ENCODE assay signal across 16 mouse cellular contexts in genomic region chr7:66231861-66232260, GRCm38 (mm10).
DNase-seq lines count a peak whose midpoint lies in the region; ATAC-seq and TF ChIP-seq lines count a peak whose summit lies in the region.
"Had no signal": no experiment of that assay in that cellular context is flagged by ENCODE, and none has a peak within 500 bp of the region (broad histone marks: within the 10 kb centered on the region; RNA-seq: fewer than 3 reads in every experiment).

No protein-coding gene starts in this region.

- H3K4me1 ChIP-seq in heart, embryonic 13.5 days = peaks cover 38% of the 10 kb centered on the region
- H3K4me1 ChIP-seq in limb, embryonic 14.5 days (ENCODE audit: control insufficient read depth, insufficient read depth, low read length) = peaks cover 40% of the 10 kb centered on the region
- H3K4me1 ChIP-seq in lung, postnatal 0 days (ENCODE audit: insufficient read depth, low read depth, low read length) = no peaks in the 10 kb centered on the region

- no peak for TF ChIP-seq POLR2A in limb, embryonic 14.5 days (IDR thresholded peaks at IDR 0.05; ENCODE audit: borderline replicate concordance, extremely low read depth, insufficient read depth, insufficient read length)

- no peak for TF ChIP-seq CTCF in lung, postnatal 0 days (IDR thresholded peaks at IDR 0.05)

- no peaks in the 10 kb centered on the region for H3K9me3 ChIP-seq in heart, embryonic 13.5 days
- H3K9me3 ChIP-seq in limb, embryonic 14.5 days (ENCODE audit: control insufficient read depth, low read length) = no peaks in the 10 kb centered on the region
- H3K9me3 ChIP-seq in lung, postnatal 0 days (ENCODE audit: low read length) = no peaks in the 10 kb centered on the region
- H3K9me3 ChIP-seq: stomach, embryonic 15.5 days had no signal

- H3K36me3 ChIP-seq in heart, embryonic 13.5 days = no peaks in the 10 kb centered on the region
- H3K36me3 ChIP-seq in limb, embryonic 14.5 days (ENCODE audit: control insufficient read depth, insufficient read depth, low read length) = no peaks in the 10 kb centered on the region
- H3K36me3 ChIP-seq in lung, postnatal 0 days (ENCODE audit: insufficient read depth, low read length) = no peaks in the 10 kb centered on the region
- H3K36me3 ChIP-seq: stomach, embryonic 15.5 days had no signal

- ATAC-seq in heart, embryonic 13.5 days (ENCODE audit: extremely low read depth, insufficient number of reproducible peaks, low FRiP score, low TSS enrichment) = no peak
- no peak for ATAC-seq in limb, embryonic 14.5 days (ENCODE audit: low FRiP score, low read depth)
- ATAC-seq in lung, postnatal 0 days = no peak
- ATAC-seq: CD4-positive, CD25-positive, alpha-beta regulatory T cell, adult 4 months had no signal

- H3K27me3 ChIP-seq in heart, embryonic 13.5 days (replicated peaks) = no peaks in the 10 kb centered on the region
- H3K27me3 ChIP-seq in limb, embryonic 14.5 days (ENCODE audit: control insufficient read depth, insufficient read depth, low read length) = no peaks in the 10 kb centered on the region
- H3K27me3 ChIP-seq in lung, postnatal 0 days (replicated peaks; ENCODE audit: insufficient read depth, low read length) = no peaks in the 10 kb centered on the region
- H3K27me3 ChIP-seq: stomach, embryonic 15.5 days had no signal

- no peak overlapping the region for H3K4me3 ChIP-seq in heart, embryonic 13.5 days
- H3K4me3 ChIP-seq in limb, embryonic 14.5 days (replicated peaks; ENCODE audit: low read length) = no peak overlapping the region
- no peak overlapping the region for H3K4me3 ChIP-seq in lung, postnatal 0 days (ENCODE audit: low read depth, low read length)
- H3K4me3 ChIP-seq: myocyte; stomach, embryonic 15.5 days had no signal

- no peak overlapping the region for H3K4me2 ChIP-seq in heart, embryonic 13.5 days
- no peak overlapping the region for H3K4me2 ChIP-seq in limb, embryonic 14.5 days (replicated peaks; ENCODE audit: low read depth, low read length, severe bottlenecking)
- H3K4me2 ChIP-seq in lung, postnatal 0 days (replicated peaks; ENCODE audit: low read depth, low read length) = no peak overlapping the region
- H3K4me2 ChIP-seq: stomach, embryonic 15.5 days had no signal

- H3K27ac ChIP-seq in heart, embryonic 13.5 days (replicated peaks) = peak overlapping the region; percentile 83
- peak overlapping the region; percentile 93 for H3K27ac ChIP-seq in limb, embryonic 14.5 days (replicated peaks; ENCODE audit: low read depth, low read length)
- H3K27ac ChIP-seq in lung, postnatal 0 days (ENCODE audit: low read length) = no peak overlapping the region
- H3K27ac ChIP-seq: stomach, embryonic 15.5 days had no signal

- DNase-seq in heart, postnatal 10 days = no peak
- peak; percentile 32 for DNase-seq in testis, postnatal 10 days (ENCODE audit: low spot score)
- no peak for DNase-seq in testis, postnatal 14 days (ENCODE audit: low spot score)
- no peak for DNase-seq in limb, embryonic 14.5 days (ENCODE audit: low spot score)
- no peak for DNase-seq in lung, postnatal 0 days (ENCODE audit: low spot score)
- DNase-seq in layer of hippocampus, adult 8-10 months (ENCODE audit: low spot score in 2 of 2) = no peak
- no peak for DNase-seq in kidney, postnatal 14 days
- DNase-seq: cerebellum, adult 9-10 months; gastrocnemius, postnatal 36 days; kidney, adult 2 months; lung, postnatal 10 days; right cerebral cortex, postnatal 14 days had no signal

- intact Hi-C loops in heart, postnatal 10 days (cut with DNase I) = no loop called here

- TF ChIP-seq EP300 in lung, postnatal 0 days (IDR thresholded peaks at IDR 0.05) = no peak

- 90% methylated on average over 4 of the region's 4 CpGs for WGBS in heart, embryonic 13.5 days
- WGBS in limb, embryonic 14.5 days = 95% methylated on average over 4 of the region's 4 CpGs
- 91% methylated on average over 4 of the region's 4 CpGs for WGBS in lung, postnatal 0 days

- H3K9ac ChIP-seq in heart, embryonic 13.5 days = no peak overlapping the region
- H3K9ac ChIP-seq in limb, embryonic 14.5 days (ENCODE audit: low read depth, low read length, severe bottlenecking) = no peak overlapping the region
- no peak overlapping the region for H3K9ac ChIP-seq in lung, postnatal 0 days (replicated peaks; ENCODE audit: low read depth)
- H3K9ac ChIP-seq: stomach, embryonic 15.5 days had no signal
